Mouse (Mus musculus) lung, adult 2 months (tissue): ENCODE data around the gene Slc37a2.

ENCODE experiments used
- CTCF ChIP-seq: fragments of 200-500 bp; IDR thresholded peaks from 2 replicates; pipeline ENCODE4 v1.5.1; 2011; ENCODE audit warnings: mild to moderate bottlenecking, low read length, control low read depth; ENCODE audit not compliant: insufficient read depth
- POLR2A ChIP-seq: fragments of 200-500 bp; IDR thresholded peaks from 2 replicates; pipeline ENCODE4 v1.6.1; 2011; ENCODE audit warnings: low read depth, mild to moderate bottlenecking, control low read depth, low read length, borderline replicate concordance; ENCODE audit errors: extremely low read depth

GRCm38 (mm10) chr9:37254531-37255110, 917 bp downstream of the Slc37a2 start:
- no peak for TF ChIP-seq CTCF
- TF ChIP-seq POLR2A: no peak
